Mouse (Mus musculus): ENCODE data around the gene Copg1. TPM values are rescaled to one million over a fixed set of nuclear protein-coding genes. Genes with fewer than 3 reads are reported as not detected.
"Not testable (repeated sequence)": the region's sequence is repeated elsewhere in the genome, so short reads cannot be mapped to it uniquely, and the experiment has no call there.

The Copg1 gene
- total RNA-seq, 2 experiments from 2014 or later, result 185 to 187 TPM

GRCm38 (mm10) chr6:87962457-87962856 is 74.8 kb downstream of the Copg1 start:
- not testable (repeated sequence) for DNase-seq (ENCODE audit: low spot score in 2 of 2)

Other genes starting within 250 kb of the Copg1 start
- 1 to 10 TPM; 9.1 TPM for gene Aplf, start 215.6 kb upstream of the Copg1 start, total RNA-seq (2021)
- gene Efcc1, start 156.9 kb upstream of the Copg1 start, total RNA-seq (2021), result 1 to 10 TPM; 3.6 to 7.4 TPM
- gene Gp9, start 109.7 kb upstream of the Copg1 start, total RNA-seq (2021), result under 1 TPM; 0.40 to 0.57 TPM
- 10 to 100 TPM; 19.3 to 21.2 TPM for gene Rab43, start 75.7 kb upstream of the Copg1 start, total RNA-seq (2021)
- 1 to 10 TPM; 2.7 to 4.4 TPM for gene Gm45140, start 52.0 kb upstream of the Copg1 start, total RNA-seq (2021)
- 10 to 100 TPM; 28.4 to 35.1 TPM for gene Isy1, start 49.0 kb upstream of the Copg1 start, total RNA-seq (2021)
- gene Cnbp, start 36.7 kb upstream of the Copg1 start, total RNA-seq (2021), result 100 to 1,000 TPM; 248 to 265 TPM
- 10 to 100 TPM; 27.1 to 28.3 TPM for gene Hmces, start 26.1 kb downstream of the Copg1 start, total RNA-seq (2021)
- 10 to 100 TPM; 89.7 to 93.5 TPM for gene H1fx, start 93.8 kb downstream of the Copg1 start, total RNA-seq (2021)
- gene Rab7, start 157.5 kb downstream of the Copg1 start, total RNA-seq (2021), result 100 to 1,000 TPM; 290 to 295 TPM
- gene Rpn1, start 196.7 kb downstream of the Copg1 start, total RNA-seq (2021), result 100 to 1,000 TPM; 168 to 180 TPM